Mouse (Mus musculus): ENCODE data around the gene Atp6v0a4. TPM values are rescaled to one million over a fixed set of nuclear protein-coding genes. Genes with fewer than 3 reads are reported as not detected.

Gene Atp6v0a4
- polyA plus RNA-seq, 1 experiment from 2014 or later: not detected

Other genes with a start within 250 kb of the Atp6v0a4 start
- 4.2 and 5.4 TPM in 2 replicates for gene Svopl, start 77.6 kb downstream of the Atp6v0a4 start, polyA plus RNA-seq (2014; fragmentation: Nextera tagmentation; extraction: Ambion mirVana)
- gene Tmem213, start 15.3 kb downstream of the Atp6v0a4 start, polyA plus RNA-seq (2014; fragmentation: Nextera tagmentation; extraction: Ambion mirVana): not detected in 2 replicates
- 11.1 and 13.6 TPM in 2 replicates for gene D630045J12Rik, start 129.4 kb upstream of the Atp6v0a4 start, polyA plus RNA-seq (2014; fragmentation: Nextera tagmentation; extraction: Ambion mirVana)
- 17.3 and 19.6 TPM in 2 replicates for gene Zc3hav1l, start 174.7 kb upstream of the Atp6v0a4 start, polyA plus RNA-seq (2014; fragmentation: Nextera tagmentation; extraction: Ambion mirVana)
- gene Zc3hav1, start 230.0 kb upstream of the Atp6v0a4 start, polyA plus RNA-seq (2014; fragmentation: Nextera tagmentation; extraction: Ambion mirVana): 1.6 and 1.7 TPM in 2 replicates